Mouse (Mus musculus) lung, postnatal 25 days (tissue): ENCODE results near the gene Skp2.

Experiments
- DNase-seq: peaks from one replicate; pipeline ENCODE4 v3.0.0; 2022; ENCODE audit warnings: low spot score

Skp2 gene

GRCm38 (mm10) chr15:9113556-9113955, 41.7 kb downstream of the Skp2 start:
- no peak for DNase-seq

- DNase-seq, result no peak
Observed at GRCm38 (mm10) chr15:9111648-9112047, 43.6 kb downstream of the Skp2 start.

GRCm38 (mm10) chr15:9110526-9111347, 44.5 kb downstream of the Skp2 start:
- no peak for DNase-seq

GRCm38 (mm10) chr15:9106303-9107074, 48.7 kb downstream of the Skp2 start:
- DNase-seq, result no peak

GRCm38 (mm10) chr15:9100446-9101077, 54.7 kb downstream of the Skp2 start:
- DNase-seq, result no peak

GRCm38 (mm10) chr15:9096865-9097264, 58.4 kb downstream of the Skp2 start:
- no peak for DNase-seq

- DNase-seq, result peak; percentile 34
Observed at GRCm38 (mm10) chr15:9094366-9094750, 60.9 kb downstream of the Skp2 start.

GRCm38 (mm10) chr15:9093598-9094365, 61.4 kb downstream of the Skp2 start:
- no peak for DNase-seq

GRCm38 (mm10) chr15:9090662-9091061, 64.6 kb downstream of the Skp2 start:
- no peak for DNase-seq

GRCm38 (mm10) chr15:9089136-9089720, 66.0 kb downstream of the Skp2 start:
- no peak for DNase-seq

- no peak for DNase-seq
Observed at GRCm38 (mm10) chr15:9088683-9089072, 66.5 kb downstream of the Skp2 start.

GRCm38 (mm10) chr15:9087895-9088682, 67.1 kb downstream of the Skp2 start:
- no peak for DNase-seq

GRCm38 (mm10) chr15:9087421-9087820, 67.8 kb downstream of the Skp2 start:
- no peak for DNase-seq

- DNase-seq, result no peak
Observed at GRCm38 (mm10) chr15:9086813-9087212, 68.4 kb downstream of the Skp2 start.

- no peak for DNase-seq
Observed at GRCm38 (mm10) chr15:9082753-9083152, 72.5 kb downstream of the Skp2 start.

- no peak for DNase-seq
Observed at GRCm38 (mm10) chr15:9081294-9081693, 73.9 kb downstream of the Skp2 start.

GRCm38 (mm10) chr15:9080206-9080605, 75.0 kb downstream of the Skp2 start:
- DNase-seq, result no peak

GRCm38 (mm10) chr15:9079626-9080025, 75.6 kb downstream of the Skp2 start:
- no peak for DNase-seq

- DNase-seq, result no peak
Observed at GRCm38 (mm10) chr15:9078481-9079300, 76.5 kb downstream of the Skp2 start.

- no peak for DNase-seq
Observed at GRCm38 (mm10) chr15:9075608-9076200, 79.5 kb downstream of the Skp2 start.
